Mouse (Mus musculus) spleen, adult 12 weeks (tissue): Measurements from ENCODE around the gene Fbxo2.
"Not testable (repeated sequence)": the region's sequence is repeated elsewhere in the genome, so short reads cannot be mapped to it uniquely, and the experiment has no call there.

Source experiments
- DNase-seq: peaks from one replicate; pipeline ENCODE4 v3.0.0; 2022; ENCODE audit warnings: low spot score

Gene Fbxo2

GRCm38 (mm10) chr4:148174495-148174862 lies 14.1 kb downstream of the Fbxo2 start:
- no peak for DNase-seq

DNA sequence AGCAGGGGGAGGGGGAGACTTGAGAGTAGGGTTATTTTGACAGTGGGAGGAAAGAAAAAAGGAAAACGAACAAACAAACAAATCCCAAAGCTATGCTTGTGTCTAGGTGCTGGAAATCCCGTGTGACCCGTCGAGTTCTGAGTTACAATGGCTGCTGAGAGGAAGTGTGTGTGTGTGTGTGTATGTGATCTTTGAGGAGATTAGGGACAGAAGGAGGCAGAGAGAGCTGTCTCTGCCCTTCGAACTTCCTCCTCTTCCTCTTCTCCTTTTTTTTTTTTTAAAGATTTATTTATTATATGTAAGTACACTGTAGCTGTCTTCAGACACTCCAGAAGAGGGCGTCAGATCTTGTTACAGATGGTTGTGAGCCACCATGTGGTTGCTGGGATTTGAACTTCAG lies 16.2 kb downstream of the Fbxo2 start:
- DNase-seq = not testable (repeated sequence)

- no peak for DNase-seq
Observed at GRCm38 (mm10) chr4:148177716-148178115, 17.3 kb downstream of the Fbxo2 start.

DNA sequence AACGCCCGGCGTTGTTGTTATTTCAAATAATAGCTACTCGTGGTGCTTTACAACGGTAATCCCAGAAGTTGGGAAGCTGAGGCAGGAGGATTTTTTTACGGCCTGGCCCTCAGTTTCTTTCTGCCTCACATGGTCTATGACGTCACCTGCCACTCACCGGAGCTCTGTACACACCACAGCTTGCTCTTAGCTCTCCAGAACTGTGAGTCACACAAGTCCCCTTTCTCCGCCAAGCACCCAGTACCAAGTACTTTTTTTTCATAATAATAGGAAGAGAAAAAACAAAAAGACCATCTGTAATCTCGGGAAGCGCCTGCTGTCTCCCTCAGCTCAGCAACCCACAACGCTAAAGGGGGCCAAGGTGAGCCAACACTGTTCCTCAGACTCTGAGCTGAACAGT lies 21.1 kb downstream of the Fbxo2 start:
- no peak for DNase-seq

DNA sequence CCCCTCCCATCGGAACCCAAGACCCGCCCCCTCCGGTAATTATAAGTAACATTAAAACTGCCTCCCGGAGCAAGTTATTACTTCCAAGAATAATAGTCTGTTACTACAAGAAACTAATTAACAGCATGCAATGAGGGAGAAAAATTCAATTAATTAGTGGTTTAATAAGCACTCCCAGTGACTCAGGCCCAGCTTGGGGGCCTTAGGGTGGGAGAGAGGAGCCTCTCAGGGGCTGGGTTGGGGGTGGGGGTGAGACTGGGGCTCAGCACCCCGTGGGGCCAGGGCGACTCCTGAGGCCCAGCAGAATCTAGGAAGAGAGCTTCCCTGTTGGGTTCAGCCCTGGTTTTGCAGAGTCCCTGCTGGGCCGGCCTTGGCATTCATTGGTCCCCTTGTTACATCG lies 21.9 kb downstream of the Fbxo2 start:
- DNase-seq = no peak

DNA sequence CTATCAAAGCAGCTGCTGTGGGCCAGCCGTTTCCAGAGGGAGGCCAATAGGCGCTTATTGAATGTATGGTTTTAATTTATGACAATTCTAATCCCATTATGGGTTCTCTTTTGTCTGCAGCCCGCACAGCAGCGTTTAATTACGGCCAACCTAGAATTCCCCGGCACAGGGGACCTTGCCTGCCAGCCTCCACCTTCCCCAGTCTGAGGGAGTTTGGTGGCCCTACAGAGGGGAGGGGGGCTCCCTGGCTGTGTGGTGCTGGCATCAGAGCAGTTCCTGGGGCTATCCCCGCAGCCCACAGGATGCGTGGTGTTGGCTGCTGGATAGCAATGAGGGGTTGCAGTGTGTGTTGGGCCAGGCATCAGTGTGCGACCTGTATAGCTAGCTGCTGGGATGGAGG lies 24.1 kb downstream of the Fbxo2 start:
- no peak for DNase-seq

DNA sequence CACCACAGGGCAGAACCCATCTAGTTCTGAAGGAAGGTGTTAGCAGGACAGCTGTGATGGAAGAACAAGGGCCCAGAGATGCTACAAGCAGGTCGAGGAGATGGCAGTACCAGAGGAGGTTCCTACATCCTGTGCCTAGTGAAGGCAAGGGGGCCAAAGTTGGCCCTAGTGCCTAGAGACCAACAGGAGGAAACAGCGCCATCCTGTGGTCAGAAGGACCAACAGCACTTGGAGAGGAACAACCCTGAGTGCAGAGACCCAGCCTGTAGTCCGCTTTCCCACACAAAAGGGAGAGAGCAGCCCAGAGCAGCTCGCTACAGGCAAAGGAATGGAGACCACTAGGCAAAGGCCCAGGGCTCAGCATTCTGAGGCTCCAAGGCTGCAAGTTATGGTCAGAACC lies 25.4 kb downstream of the Fbxo2 start:
- no peak for DNase-seq

GRCm38 (mm10) chr4:148188767-148189166 lies 28.3 kb downstream of the Fbxo2 start:
- DNase-seq = not testable (repeated sequence)

- DNase-seq = no peak
Observed at GRCm38 (mm10) chr4:148192707-148193245, 32.4 kb downstream of the Fbxo2 start.

DNA sequence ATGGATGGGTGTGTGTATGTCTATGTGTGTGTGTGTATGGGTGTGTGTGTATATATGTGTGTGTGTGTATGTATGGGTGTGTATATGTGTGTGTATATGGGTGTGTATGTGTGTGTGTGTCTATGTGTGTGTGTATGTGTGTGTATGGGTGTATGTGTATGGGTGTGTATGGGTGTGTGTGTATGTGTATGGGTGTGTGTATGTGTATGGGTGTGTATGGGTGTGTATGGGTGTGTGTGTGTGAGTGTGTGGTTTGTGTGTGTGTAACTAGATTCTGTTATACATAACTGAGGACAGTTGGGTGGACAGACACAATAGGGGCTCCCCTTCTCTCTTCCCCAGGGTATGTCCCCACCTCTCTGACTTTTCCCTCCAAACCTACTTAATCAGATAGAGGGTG lies 34.0 kb downstream of the Fbxo2 start:
- no peak for DNase-seq

DNA sequence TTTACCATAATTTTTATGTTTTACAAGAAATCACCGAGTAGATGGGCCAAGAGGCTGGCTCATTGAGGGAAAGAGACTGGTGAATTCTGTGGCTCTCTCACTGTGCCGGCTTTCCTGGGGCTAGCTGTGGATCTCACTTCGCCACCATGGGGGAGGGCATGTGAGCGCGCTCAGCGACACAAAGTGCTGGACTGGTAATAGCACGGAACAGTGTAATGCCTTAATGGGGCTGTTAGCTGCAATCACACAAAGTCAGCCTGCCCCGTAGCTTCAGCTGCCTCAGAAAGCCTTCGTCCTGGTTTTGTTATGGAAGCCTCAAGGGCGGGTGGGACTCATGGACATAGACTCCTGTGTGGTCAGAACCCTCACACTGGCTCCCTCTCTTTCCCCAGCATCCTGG lies 38.3 kb downstream of the Fbxo2 start:
- DNase-seq = no peak

GRCm38 (mm10) chr4:148203557-148203956 lies 43.1 kb downstream of the Fbxo2 start:
- DNase-seq = no peak

DNA sequence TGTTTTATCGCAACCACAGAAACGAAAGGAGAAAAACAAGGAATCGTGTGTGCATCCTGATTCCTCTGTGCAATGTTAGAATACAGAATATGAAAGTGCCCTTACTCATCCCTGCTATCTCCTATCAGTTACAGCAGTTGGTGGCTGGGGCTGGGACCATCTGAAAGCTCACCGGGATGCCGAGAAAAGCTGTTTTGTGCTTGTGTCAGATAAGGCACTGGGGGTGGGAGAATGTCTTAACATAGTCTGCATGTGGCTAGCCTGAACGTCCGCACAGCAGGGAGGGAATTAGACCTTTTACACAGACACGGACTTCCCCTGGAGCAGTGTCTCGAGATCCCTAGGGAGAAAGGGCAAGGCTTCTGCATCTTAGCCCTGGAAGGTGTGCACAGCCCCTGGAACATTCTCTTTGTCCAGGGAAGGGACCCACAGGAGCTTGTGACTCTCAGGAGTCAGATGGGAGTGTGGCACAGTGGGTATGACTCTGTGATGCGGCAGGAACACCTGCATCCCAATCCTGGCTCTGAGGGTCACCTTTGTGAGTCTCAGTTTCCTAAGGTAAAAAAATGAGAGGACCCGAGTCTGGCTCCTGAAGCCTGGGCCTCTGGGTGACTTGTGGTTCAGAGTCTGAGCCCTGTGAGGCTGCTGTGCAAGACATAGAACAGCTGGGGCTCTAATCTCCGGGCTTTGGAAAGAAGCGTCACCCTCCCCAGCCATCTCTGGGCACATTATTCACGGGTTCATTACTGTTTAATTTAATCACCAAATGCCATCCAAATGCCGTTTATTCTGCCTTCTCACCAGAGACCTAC lies 43.8 kb downstream of the Fbxo2 start:
- peak; percentile 39 for DNase-seq

- no peak for DNase-seq
Observed at GRCm38 (mm10) chr4:148204873-148205232, 44.4 kb downstream of the Fbxo2 start.

- no peak for DNase-seq
Observed at GRCm38 (mm10) chr4:148214460-148215136, 54.2 kb downstream of the Fbxo2 start.

DNA sequence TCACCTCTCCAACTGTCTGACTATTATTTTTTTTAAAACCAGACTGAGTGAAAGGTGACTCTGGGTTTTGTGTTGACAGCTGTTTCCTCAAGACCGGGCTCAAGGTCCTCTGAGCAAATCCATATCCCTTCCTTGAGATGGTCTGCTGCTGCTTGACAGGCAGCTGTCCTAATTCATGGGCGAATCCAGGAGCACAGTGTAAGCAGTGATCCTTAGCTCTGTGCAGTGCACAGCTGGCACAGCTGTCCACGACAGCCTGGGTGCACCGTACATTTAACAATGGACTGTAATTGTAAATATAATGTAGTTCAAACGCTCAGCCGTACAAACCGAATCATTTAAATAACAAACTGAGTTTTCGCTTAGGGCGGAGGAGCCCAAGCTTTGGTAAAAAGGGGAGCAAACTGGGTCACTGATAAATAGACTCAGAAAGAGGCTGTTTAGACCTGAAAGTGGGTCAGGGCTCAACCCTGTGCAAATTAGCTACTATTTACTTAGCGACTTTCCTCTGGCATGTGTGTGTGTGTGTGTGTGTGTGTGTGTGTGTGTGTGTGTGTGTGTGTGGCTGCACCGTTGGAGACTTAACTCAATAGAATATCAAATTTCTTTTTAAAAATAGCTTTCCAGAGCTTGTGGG lies 55.0 kb downstream of the Fbxo2 start:
- DNase-seq = no peak
